Mouse (Mus musculus): ENCODE data around the gene Tmem174.

DNA sequence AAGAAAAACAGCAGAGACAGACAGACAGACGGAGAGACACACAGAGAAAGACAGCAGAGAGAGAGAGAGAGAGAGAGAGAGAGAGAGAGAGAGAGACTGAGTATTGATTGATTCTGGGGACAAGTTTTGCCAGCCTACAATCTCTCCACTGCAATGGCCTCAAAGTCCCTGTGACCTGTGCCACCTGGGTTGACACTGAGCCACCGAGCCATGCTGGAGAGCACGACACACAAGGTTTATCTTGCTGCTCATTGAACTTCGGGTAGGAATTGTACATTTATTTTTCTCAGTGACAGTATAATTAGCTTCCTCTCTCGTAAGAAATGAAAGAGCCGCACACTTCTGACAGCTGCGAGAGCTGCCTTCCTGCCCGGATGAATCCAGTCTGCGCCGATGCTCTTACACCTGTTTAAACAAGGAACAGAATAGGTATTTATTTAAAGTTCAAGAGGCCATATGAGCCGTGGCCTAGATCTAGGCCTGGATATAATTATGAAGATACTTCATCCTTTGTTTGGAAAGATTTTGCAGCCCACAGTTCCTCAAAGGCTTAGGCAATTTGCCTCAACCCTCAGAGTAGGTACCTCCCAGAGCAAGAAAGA, 43.2 kb downstream of the Tmem174 start:
- TF ChIP-seq CTCF (IDR thresholded peaks at IDR 0.05) (no peak), EP300 (IDR thresholded peaks at IDR 0.05; ENCODE audit: insufficient read depth, low read depth, low read length) (no peak)

Data from heart, adult 2 months (tissue).